Mouse (Mus musculus) liver, embryonic 14.5 days (tissue): Measurements from ENCODE around the gene Ucn. TPM values are rescaled to one million over a fixed set of nuclear protein-coding genes. Genes with fewer than 3 reads are reported as not detected.
A peak's percentile ranks its signal among the peaks of the same experiment; 100 is the strongest.

Source experiments
- ATAC-seq: fragments of 200-750 bp; cut with Nextera tagmentation; 2 replicates; pipeline ENCODE4 v1.8.0; 2017; ENCODE audit warnings: moderate number of reproducible peaks, mild to moderate bottlenecking, moderate library complexity; ENCODE audit not compliant: insufficient read depth
- DNase-seq, 3 experiments: peaks; one replicate each; pipeline ENCODE4 v3.0.0-alpha.2; 2012 to 2013; ENCODE audit warnings: low read depth in 3 of 3, low spot score in 3 of 3
- H3K27ac ChIP-seq: fragments of 300-500 bp; sonication (generic); 2 replicates; pipeline ENCODE4 v1.5.1; 2014; ENCODE audit warnings: moderate library complexity, mild to moderate bottlenecking, control low read depth, inconsistent platforms
- H3K27me3 ChIP-seq: fragments of 300-500 bp; sonication (generic); 2 replicates; pipeline ENCODE4 v1.6.1; 2014; ENCODE audit warnings: mild to moderate bottlenecking, low read length, moderate library complexity; ENCODE audit not compliant: control insufficient read depth, insufficient read depth
- H3K36me3 ChIP-seq: fragments of 300-500 bp; sonication (generic); replicated peaks from 2 replicates; pipeline ENCODE4 v1.6.1; 2014; ENCODE audit warnings: low read depth; ENCODE audit not compliant: control insufficient read depth, insufficient read depth
- H3K4me1 ChIP-seq, 2 experiments: fragments of 200-500 bp in 1 of 2; fragments of 300-500 bp in 1 of 2; sonication (generic) in 1 of 2; replicated peaks; 2 replicates each; pipeline ENCODE4 v1.6.1; 2012 to 2014; ENCODE audit warnings: antibody characterized with exemption in 1 of 2, inconsistent platforms in 1 of 2, low read length in 1 of 2; ENCODE audit not compliant: control insufficient read depth in 2 of 2, insufficient read depth in 2 of 2
- H3K4me2 ChIP-seq: fragments of 300-500 bp; sonication (generic); 2 replicates; pipeline ENCODE4 v1.6.1; 2014; ENCODE audit warnings: low read depth, mild to moderate bottlenecking, control low read depth, moderate library complexity
- H3K4me3 ChIP-seq, 2 experiments: fragments of 200-500 bp in 1 of 2; fragments of 300-500 bp in 1 of 2; sonication (generic) in 1 of 2; 2 replicates each; pipeline ENCODE4 v1.5.1; 2012 to 2014; ENCODE audit warnings: low read depth in 2 of 2, low read length in 2 of 2, mild to moderate bottlenecking in 2 of 2, control low read depth in 1 of 2, inconsistent platforms in 1 of 2, moderate library complexity in 1 of 2; ENCODE audit not compliant: insufficient read depth in 1 of 2
- H3K9ac ChIP-seq: fragments of 300-500 bp; sonication (generic); replicated peaks from 2 replicates; pipeline ENCODE4 v1.6.1; 2014; ENCODE audit warnings: mild to moderate bottlenecking, control low read depth, moderate library complexity
- H3K9me3 ChIP-seq: fragments of 300-500 bp; sonication (generic); 2 replicates; pipeline ENCODE4 v1.6.1; 2016; ENCODE audit warnings: low read length, mixed read lengths; ENCODE audit not compliant: control insufficient read depth
- CTCF ChIP-seq: IDR thresholded peaks from 2 replicates; pipeline ENCODE4 v1.5.1; 2016; ENCODE audit warnings: antibody characterized with exemption, low read depth, control low read depth
- EP300 ChIP-seq: IDR thresholded peaks from 2 replicates; pipeline ENCODE4 v1.6.1; 2016; ENCODE audit warnings: antibody characterized with exemption, low read depth
- WGBS: fragments of 180-500 bp; shearing (Covaris S2); extraction: QIAGEN DNeasy Blood & Tissue Kit; methylation state at CpG from one replicate; pipeline ENCODE4 v1.1.7; 2014; ENCODE audit not compliant: insufficient replicate concordance; 5-methylcytosine and 5-hydroxymethylcytosine counted together
- polyA plus RNA-seq, 2 experiments: library from polyadenylated mRNA; depleted of rRNA in 1 of 2; stranded (reverse) in 1 of 2; unstranded in 1 of 2; fragments of >200 nt; fragmentation: Nextera tagmentation in 1 of 2; extraction: Ambion mirVana in 1 of 2; gene quantifications; 2 replicates each; pipeline versions ENCODE4 v1.2.1 to v1.2.3; 2012 to 2014

Gene Ucn
- polyA plus RNA-seq, 2 experiments = not detected

- no peaks in the 10 kb centered on the region for H3K27me3 ChIP-seq
- no peaks in the 10 kb centered on the region for H3K9me3 ChIP-seq
- WGBS = 22% methylated on average over 3 of the region's 3 CpGs
- DNase-seq = no peak
- TF ChIP-seq CTCF (no peak), EP300 (no peak)
- H3K4me3 ChIP-seq = no peak within 1 kb of the TSS
- H3K4me2 ChIP-seq = no peak within 1 kb of the TSS
- no peaks in the 10 kb centered on the region for H3K36me3 ChIP-seq
- ATAC-seq = no peak
- no peak within 1 kb of the TSS for H3K27ac ChIP-seq
- no peaks in the 10 kb centered on the region for H3K4me1 ChIP-seq
- no peak within 1 kb of the TSS for H3K9ac ChIP-seq
These were observed 22.3 kb downstream of the Ucn start, which contains the start of gene Trim54 for GRCm38 (mm10) chr5:31116354-31116753. Gene Trim54, plus strand, starts transcription at chr5:31116712.

GRCm38 (mm10) chr5:31110781-31111180, 27.8 kb downstream of the Ucn start:
- Histone ChIP-seq H3K4me2 (no peak overlapping the region), H3K36me3 (no peaks in the 10 kb centered on the region), H3K9ac (no peak overlapping the region), H3K27ac (no peak overlapping the region), H3K27me3 (no peaks in the 10 kb centered on the region), H3K4me1 (no peaks in the 10 kb centered on the region), H3K9me3 (no peaks in the 10 kb centered on the region), H3K4me3 (no peak overlapping the region)
- ATAC-seq (no peak), DNase-seq (no peak)
- no peak for TF ChIP-seq EP300
- TF ChIP-seq CTCF = peak; percentile 38; the same call in 1 of the 2 replicates
- WGBS = 18% methylated on average over 7 of the region's 7 CpGs

- no peak within 1 kb of the TSS for H3K9ac ChIP-seq
- H3K4me3 ChIP-seq = no peak within 1 kb of the TSS
- no peaks in the 10 kb centered on the region for H3K4me1 ChIP-seq
- no peak for ATAC-seq
- no peaks in the 10 kb centered on the region for H3K36me3 ChIP-seq
- TF ChIP-seq EP300 (no peak), CTCF (no peak)
- H3K4me2 ChIP-seq = no peak within 1 kb of the TSS
- WGBS = 80% methylated on average over 18 of the region's 18 CpGs
- DNase-seq = no peak
- no peaks in the 10 kb centered on the region for H3K9me3 ChIP-seq
- no peaks in the 10 kb centered on the region for H3K27me3 ChIP-seq
- H3K27ac ChIP-seq = no peak within 1 kb of the TSS
These were observed 30.6 kb downstream of the Ucn start, which contains the start of gene Slc30a3 for GRCm38 (mm10) chr5:31108000-31108490. Gene Slc30a3, minus strand, starts transcription at chr5:31108237.

GRCm38 (mm10) chr5:31105814-31106335, 32.8 kb downstream of the Ucn start, which contains the start of gene Dnajc5g:
Gene Dnajc5g, plus strand, starts transcription at chr5:31106285.
- Histone ChIP-seq H3K4me3 (no peak within 1 kb of the TSS), H3K4me1 (no peaks in the 10 kb centered on the region), H3K9me3 (no peaks in the 10 kb centered on the region), H3K36me3 (no peaks in the 10 kb centered on the region), H3K4me2 (no peak within 1 kb of the TSS), H3K9ac (no peak within 1 kb of the TSS), H3K27me3 (no peaks in the 10 kb centered on the region), H3K27ac (no peak within 1 kb of the TSS)
- ATAC-seq (no peak), DNase-seq (no peak)
- TF ChIP-seq CTCF (no peak), EP300 (no peak)
- WGBS = 52% methylated on average over 9 of the region's 9 CpGs

GRCm38 (mm10) chr5:31095711-31096480, 42.7 kb downstream of the Ucn start:
- no peak for ATAC-seq
- no peaks in the 10 kb centered on the region for H3K36me3 ChIP-seq
- H3K27ac ChIP-seq = no peak overlapping the region
- H3K4me2 ChIP-seq = peak overlapping the region; percentile 47
- TF ChIP-seq EP300 = no peak
- 0 out of 2 replicates have a peak, but pooled peaks have one; percentile 0 for TF ChIP-seq CTCF
- H3K4me3 ChIP-seq = no peak overlapping the region
- DNase-seq = no peak
- no peak overlapping the region for H3K9ac ChIP-seq
- peaks cover 59% of the 10 kb centered on the region for H3K27me3 ChIP-seq
- H3K4me1 ChIP-seq = no peaks in the 10 kb centered on the region
- 31% methylated on average over 11 of the region's 11 CpGs for WGBS
- no peaks in the 10 kb centered on the region for H3K9me3 ChIP-seq
